Mouse (Mus musculus): ENCODE results near the gene Heyl. TPM values are rescaled to one million over a fixed set of nuclear protein-coding genes. Genes with fewer than 3 reads are reported as not detected.
"Not testable (repeated sequence)": the region's sequence is repeated elsewhere in the genome, so short reads cannot be mapped to it uniquely, and the experiment has no call there.

Heyl gene
- polyA plus RNA-seq, 1 experiment from 2014 or later: 5.1 TPM

DNA sequence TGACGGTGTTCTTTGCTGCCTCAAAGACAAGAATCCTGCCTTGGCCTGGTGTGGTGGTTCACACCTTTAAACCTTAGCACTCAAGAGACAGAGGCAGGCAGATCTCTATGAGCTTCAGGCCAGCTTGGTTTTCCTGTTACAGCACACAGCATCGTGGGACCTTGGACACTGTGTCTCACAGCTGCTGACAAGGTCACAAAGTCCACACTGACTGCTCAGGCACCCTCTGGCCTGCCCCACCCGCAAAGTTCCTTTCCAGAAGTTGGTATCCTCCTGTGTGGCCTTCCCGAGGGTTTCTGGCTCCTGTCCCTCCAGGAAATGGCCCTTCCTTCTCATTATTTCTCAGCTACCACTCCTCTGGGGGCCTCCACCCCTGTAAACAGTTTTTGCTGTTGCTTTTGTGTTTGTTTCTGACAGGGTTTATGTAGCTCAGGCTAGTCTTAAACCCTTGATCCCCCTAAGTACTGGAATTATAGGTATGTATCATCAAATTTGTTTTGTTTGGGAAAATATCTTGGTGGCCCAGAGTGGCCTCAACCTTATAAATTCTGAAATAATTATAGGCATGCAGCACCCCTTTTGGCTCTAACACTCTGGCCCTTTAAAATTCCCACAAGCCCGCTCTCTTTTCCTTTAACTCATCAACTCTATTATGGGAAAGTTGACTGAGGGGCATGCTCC lies 28.5 kb downstream of the Heyl start, which contains the start of gene Pabpc4:
Gene Pabpc4, plus strand, starts transcription at position 631 of the 681 bp plus-strand sequence.
- no peak within 1 kb of the TSS for H3K4me3 ChIP-seq (replicated peaks)
- 83% methylated on average over 5 of the region's 5 CpGs for WGBS
- no peak for ATAC-seq (ENCODE audit: low FRiP score)
- H3K9me3 ChIP-seq: no peaks in the 10 kb centered on the region
- no peaks in the 10 kb centered on the region for H3K36me3 ChIP-seq (replicated peaks)
- H3K27me3 ChIP-seq: no peaks in the 10 kb centered on the region
- no peak within 1 kb of the TSS for H3K9ac ChIP-seq
- no peak within 1 kb of the TSS for H3K4me2 ChIP-seq
- no peak within 1 kb of the TSS for H3K27ac ChIP-seq
- H3K4me1 ChIP-seq: peaks cover 3% of the 10 kb centered on the region; the same call in 1 of the 2 replicates

DNA sequence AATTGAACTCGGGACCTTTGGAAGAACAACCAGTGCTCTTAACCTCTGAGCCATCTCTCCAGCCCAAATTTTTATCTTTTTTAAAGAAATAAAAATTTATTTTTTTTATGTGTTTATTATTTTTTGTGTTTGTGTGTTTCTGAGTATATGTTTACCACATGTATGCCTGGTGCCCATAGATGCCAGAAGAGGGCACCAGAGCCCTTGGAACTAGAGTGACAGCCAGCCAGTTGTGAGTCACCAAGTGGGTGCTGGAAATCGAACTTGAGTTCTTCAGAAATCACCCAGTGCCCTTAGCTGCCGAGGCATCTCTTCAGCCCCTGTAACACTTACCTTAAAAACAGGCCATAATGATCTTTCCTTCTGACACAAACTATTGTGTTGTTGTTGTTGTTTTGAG lies 37.7 kb downstream of the Heyl start:
- no peaks in the 10 kb centered on the region for H3K36me3 ChIP-seq (replicated peaks)
- no peak overlapping the region for H3K27ac ChIP-seq
- no peak overlapping the region for H3K4me2 ChIP-seq
- 95% methylated on average over 3 of the region's 3 CpGs for WGBS
- no peaks in the 10 kb centered on the region for H3K9me3 ChIP-seq
- H3K9ac ChIP-seq: no peak overlapping the region
- no peak for ATAC-seq (ENCODE audit: low FRiP score)
- no peaks in the 10 kb centered on the region for H3K27me3 ChIP-seq
- no peaks in the 10 kb centered on the region for H3K4me1 ChIP-seq
- no peak overlapping the region for H3K4me3 ChIP-seq (replicated peaks)

DNA sequence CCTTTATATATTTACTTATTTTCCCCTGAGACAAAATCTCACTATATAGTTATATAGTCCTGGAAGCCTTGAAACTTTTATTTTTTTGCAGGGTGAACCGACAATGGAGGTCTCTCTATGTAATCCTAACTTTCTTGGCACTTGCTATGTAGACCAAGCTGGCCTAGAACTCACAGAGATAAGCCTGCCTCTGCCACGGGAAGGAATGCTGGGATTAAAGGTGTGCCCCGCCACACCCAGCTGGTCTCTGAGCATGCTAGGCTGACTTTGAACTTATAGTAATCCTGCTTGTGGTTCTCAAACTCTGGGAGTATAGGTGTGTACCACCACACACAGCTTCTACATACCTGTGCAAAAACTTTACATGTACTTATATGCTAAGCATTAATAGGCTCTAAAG lies 46.8 kb downstream of the Heyl start:
- H3K4me1 ChIP-seq: peaks cover 15% of the 10 kb centered on the region
- no peak overlapping the region for H3K4me3 ChIP-seq (replicated peaks)
- H3K4me2 ChIP-seq: no peak overlapping the region
- no peaks in the 10 kb centered on the region for H3K36me3 ChIP-seq (replicated peaks)
- 72% methylated on average over 3 of the region's 3 CpGs for WGBS
- H3K9me3 ChIP-seq: no peaks in the 10 kb centered on the region
- H3K27me3 ChIP-seq: no peaks in the 10 kb centered on the region
- H3K27ac ChIP-seq: no peak overlapping the region
- no peak for ATAC-seq (ENCODE audit: low FRiP score)
- no peak overlapping the region for H3K9ac ChIP-seq

DNA sequence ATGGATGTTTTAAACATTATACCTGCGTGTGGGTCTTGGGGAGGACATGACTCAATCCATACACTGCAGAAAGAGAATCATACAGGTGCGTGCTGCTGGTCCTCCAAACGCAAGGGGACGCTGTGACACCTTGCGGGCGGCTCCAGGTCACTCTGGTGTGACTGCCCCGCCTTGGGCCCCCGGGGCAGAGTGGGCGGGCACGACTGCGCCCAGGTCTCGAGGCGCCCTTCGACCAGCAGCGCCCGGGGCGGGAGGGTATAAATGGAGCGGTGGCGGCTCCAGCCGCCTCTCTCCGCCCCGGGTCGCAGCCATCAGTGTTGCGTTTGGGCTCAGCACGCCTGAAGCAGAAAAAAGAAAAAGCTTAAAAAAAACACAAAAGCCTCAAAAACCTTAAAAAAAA lies 49.1 kb downstream of the Heyl start:
- peak; percentile 94 for ATAC-seq (ENCODE audit: low FRiP score)
- H3K27me3 ChIP-seq: no peaks in the 10 kb centered on the region
- 1% methylated on average over 25 of the region's 25 CpGs for WGBS

DNA sequence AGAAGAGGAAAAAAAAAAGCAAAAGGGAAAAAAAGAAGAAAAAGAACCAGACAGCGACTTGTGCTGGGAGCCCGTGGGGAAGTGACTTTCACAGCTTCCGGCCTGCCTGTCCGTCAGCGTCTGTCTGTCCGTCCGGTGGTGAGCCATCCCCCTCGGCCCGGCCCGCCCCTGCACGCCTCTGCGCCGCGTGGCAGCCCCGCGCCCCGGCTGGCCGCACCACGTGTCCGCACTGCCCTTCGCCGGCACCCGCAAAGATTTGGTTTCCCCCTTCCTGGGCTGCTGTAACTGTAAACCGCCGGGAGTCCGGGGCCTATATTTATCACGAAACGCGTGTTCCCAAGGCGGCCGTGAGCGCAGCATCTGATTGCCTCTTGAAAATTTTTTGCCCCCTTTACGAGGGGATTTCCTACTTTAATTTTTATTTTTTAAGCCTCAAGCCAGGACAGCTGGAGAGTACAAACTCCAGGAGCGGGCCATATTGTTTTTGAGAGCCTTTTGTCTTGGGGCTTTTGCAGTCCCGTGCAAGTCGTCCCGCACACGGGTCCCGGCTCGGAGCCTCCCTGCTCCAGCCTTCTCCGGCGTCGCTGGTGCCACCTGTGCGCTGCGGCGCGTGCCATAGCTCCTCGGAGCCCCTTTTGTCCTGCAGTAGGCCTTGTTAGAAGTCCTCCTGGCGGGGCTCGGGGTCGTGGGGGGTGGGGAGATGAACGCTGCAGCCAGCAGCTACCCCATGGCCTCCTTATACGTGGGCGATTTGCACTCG lies 49.7 kb downstream of the Heyl start:
- H3K27me3 ChIP-seq, H3K27ac ChIP-seq, H3K9me3 ChIP-seq: not testable (repeated sequence)
- Histone ChIP-seq H3K36me3 (replicated peaks) (peaks cover 18% of the 10 kb centered on the region), H3K4me3 (replicated peaks) (peak overlapping the region; percentile 54), H3K4me2 (peak overlapping the region; percentile 69), H3K9ac (peak overlapping the region; percentile 57), H3K4me1 (peaks cover 25% of the 10 kb centered on the region)
- 1% methylated on average over 43 of the region's 55 CpGs for WGBS
- ATAC-seq (ENCODE audit: low FRiP score): peak; percentile 76

More for the DNA sequence above, 49.1 kb downstream of the Heyl start:
- peak overlapping the region; percentile 54 for H3K4me3 ChIP-seq (replicated peaks)
- peak overlapping the region; percentile 61; the same call in 1 of the 2 replicates for H3K27ac ChIP-seq
- H3K9ac ChIP-seq: peak overlapping the region; percentile 53; the same call in 1 of the 2 replicates
- no peaks in the 10 kb centered on the region for H3K9me3 ChIP-seq
- peak overlapping the region; percentile 69 for H3K4me2 ChIP-seq
- H3K4me1 ChIP-seq: peaks cover 25% of the 10 kb centered on the region
- peaks cover 12% of the 10 kb centered on the region for H3K36me3 ChIP-seq (replicated peaks)

DNA sequence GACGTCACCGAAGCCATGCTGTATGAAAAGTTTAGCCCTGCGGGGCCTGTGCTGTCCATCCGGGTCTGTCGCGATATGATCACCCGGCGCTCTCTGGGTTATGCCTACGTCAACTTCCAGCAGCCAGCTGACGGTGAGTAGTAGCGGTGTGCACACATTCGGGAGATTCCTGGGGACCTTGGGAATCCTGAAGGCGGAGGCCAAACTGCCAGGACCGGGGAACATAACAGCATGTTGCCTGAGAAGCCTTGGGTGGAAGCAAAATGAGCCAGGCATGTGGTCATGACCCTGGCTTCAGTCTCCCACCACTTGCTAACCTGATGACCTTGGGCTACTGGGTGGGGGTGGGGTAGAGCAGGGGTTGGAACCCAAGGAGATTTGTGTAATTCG lies 50.3 kb downstream of the Heyl start:
- H3K27me3 ChIP-seq; H3K9me3 ChIP-seq; H3K27ac ChIP-seq; ATAC-seq (ENCODE audit: low FRiP score): not testable (repeated sequence)
- peak overlapping the region; percentile 69 for H3K4me2 ChIP-seq
- H3K4me3 ChIP-seq (replicated peaks): peak overlapping the region; percentile 54
- peaks cover 24% of the 10 kb centered on the region for H3K36me3 ChIP-seq (replicated peaks)
- WGBS: under 1% methylated on average over 14 of the region's 15 CpGs
- H3K9ac ChIP-seq: peak overlapping the region; percentile 57
- H3K4me1 ChIP-seq: peaks cover 25% of the 10 kb centered on the region

DNA sequence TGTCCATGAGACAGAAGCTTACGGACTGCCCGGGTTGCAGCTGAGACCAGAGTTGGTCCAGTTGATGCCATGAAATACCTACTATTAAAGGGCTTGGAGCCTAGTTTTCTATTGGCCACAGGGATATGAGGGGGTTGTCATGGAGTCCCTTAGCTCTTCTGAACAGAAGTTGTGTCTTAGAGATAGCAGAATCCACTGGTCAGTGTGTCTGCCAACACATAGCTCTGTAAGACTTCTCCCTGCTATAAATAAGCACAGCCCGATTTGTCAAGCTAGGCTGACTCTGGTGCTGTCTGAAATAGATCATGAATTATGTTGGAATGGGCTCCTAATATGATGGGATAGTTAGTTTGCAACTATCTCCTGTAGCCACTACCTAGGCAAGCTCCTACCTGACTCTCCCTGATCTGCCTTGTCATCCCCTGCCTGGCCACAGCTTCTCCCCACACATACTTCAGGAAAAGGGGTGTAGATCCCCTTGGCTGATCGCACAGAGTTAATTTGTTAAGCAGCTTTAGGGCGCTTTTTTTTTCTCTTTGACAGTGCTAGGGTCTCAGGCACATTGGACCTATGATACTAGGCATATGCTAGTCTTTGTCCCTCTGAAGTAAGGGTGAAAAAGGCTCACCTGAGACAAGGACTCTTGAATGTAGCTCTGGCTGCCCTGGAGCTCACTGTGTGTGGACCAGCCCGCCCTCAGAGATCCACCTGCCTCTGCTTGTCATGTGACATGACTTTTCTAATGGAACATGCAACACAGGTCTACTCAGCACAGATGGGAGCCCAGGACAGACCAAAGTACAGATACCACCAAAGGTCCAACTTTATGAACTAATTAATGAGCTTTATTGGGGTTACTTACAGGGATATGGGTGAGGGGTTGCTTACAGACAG lies 51.6 kb downstream of the Heyl start:
- Histone ChIP-seq H3K4me1 (peaks cover 25% of the 10 kb centered on the region), H3K4me2 (peak overlapping the region; percentile 69), H3K27ac (0 out of 2 replicates have a peak overlapping the region, but pooled peaks have one; percentile 0), H3K4me3 (replicated peaks) (peak overlapping the region; percentile 54), H3K9ac (peak overlapping the region; percentile 57; the same call in 1 of the 2 replicates), H3K9me3 (no peaks in the 10 kb centered on the region), H3K27me3 (no peaks in the 10 kb centered on the region), H3K36me3 (replicated peaks) (peaks cover 37% of the 10 kb centered on the region)
- ATAC-seq (ENCODE audit: low FRiP score): no peak
- whole genome bisulfite sequencing: 82% methylated on average over 6 of the region's 6 CpGs

DNA sequence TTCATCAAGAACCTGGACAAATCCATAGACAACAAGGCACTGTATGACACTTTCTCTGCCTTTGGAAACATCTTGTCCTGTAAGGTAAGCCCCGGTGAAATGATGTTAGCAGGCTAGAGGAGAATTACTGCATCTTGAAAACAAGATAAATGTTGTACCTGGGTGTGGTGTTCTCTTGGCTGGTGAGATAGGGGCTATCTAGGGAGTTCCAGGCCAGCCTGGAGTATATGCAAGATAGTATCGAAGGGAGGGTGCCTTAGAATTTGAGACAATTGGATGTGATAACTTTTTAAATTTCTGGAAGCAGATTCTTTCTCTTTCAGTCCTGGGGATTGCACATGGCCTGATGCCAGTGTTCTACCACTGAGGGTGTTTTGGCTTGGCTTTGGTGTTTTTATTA lies 53.4 kb downstream of the Heyl start:
- H3K27ac ChIP-seq: no peak overlapping the region
- no peaks in the 10 kb centered on the region for H3K9me3 ChIP-seq
- peaks cover 25% of the 10 kb centered on the region for H3K4me1 ChIP-seq
- no peak overlapping the region for H3K9ac ChIP-seq
- WGBS: 93% methylated on average over 2 of the region's 2 CpGs
- no peak for ATAC-seq (ENCODE audit: low FRiP score)
- no peak overlapping the region for H3K4me3 ChIP-seq (replicated peaks)
- H3K27me3 ChIP-seq: no peaks in the 10 kb centered on the region
- no peak overlapping the region for H3K4me2 ChIP-seq
- H3K36me3 ChIP-seq (replicated peaks): peaks cover 52% of the 10 kb centered on the region

DNA sequence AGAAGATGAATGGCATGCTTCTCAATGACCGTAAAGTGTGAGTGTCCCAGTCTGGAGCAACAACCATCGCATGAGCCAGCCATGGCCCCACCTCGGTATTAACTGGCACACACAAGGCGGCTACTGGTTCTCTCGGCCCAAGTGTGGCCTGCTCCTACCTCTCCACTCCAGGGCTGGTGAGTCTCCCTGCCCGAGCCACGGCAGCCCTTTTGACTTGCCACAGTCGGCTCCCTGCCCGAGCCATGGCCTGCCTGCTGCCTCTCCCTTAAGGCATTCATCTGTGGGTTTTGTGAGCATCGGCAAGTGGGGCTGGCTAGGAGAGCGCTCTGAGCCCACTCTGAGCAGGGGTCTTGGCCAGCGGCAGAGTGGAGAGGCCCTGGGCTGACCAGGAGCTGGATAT lies 55.7 kb downstream of the Heyl start:
- H3K9me3 ChIP-seq: no peaks in the 10 kb centered on the region
- H3K9ac ChIP-seq: no peak overlapping the region
- peaks cover 21% of the 10 kb centered on the region for H3K4me1 ChIP-seq
- no peak for ATAC-seq (ENCODE audit: low FRiP score)
- no peaks in the 10 kb centered on the region for H3K27me3 ChIP-seq
- H3K27ac ChIP-seq: no peak overlapping the region
- no peak overlapping the region for H3K4me2 ChIP-seq
- H3K4me3 ChIP-seq (replicated peaks): no peak overlapping the region
- WGBS: 88% methylated on average over 12 of the region's 12 CpGs
- peaks cover 75% of the 10 kb centered on the region for H3K36me3 ChIP-seq (replicated peaks)

DNA sequence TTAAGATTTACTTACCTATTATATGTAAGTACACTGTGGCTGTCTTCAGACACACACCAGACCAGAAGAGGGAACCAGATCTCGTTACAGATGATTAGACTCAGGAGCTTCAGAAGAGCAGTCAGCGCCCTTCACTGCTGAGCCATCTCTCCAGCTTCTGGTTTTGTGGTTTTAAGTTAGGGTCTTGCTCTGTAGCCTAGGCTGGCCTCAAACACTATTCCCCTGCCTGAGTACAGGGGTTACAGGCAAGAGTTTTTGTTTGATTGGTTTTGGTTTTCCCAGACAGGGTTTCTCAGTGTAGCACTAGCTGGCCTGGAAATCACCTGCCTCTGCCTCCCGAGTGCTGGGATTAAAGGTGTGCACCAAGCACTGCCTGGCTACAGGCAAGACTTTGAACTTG lies 59.0 kb downstream of the Heyl start:
- no peak for ATAC-seq (ENCODE audit: low FRiP score)
- H3K27me3 ChIP-seq: no peaks in the 10 kb centered on the region
- no peak overlapping the region for H3K9ac ChIP-seq
- peaks cover 98% of the 10 kb centered on the region for H3K36me3 ChIP-seq (replicated peaks)
- 88% methylated on average over 3 of the region's 3 CpGs for WGBS
- no peak overlapping the region for H3K27ac ChIP-seq
- H3K4me2 ChIP-seq: no peak overlapping the region
- no peaks in the 10 kb centered on the region for H3K4me1 ChIP-seq
- no peaks in the 10 kb centered on the region for H3K9me3 ChIP-seq
- no peak overlapping the region for H3K4me3 ChIP-seq (replicated peaks)

DNA sequence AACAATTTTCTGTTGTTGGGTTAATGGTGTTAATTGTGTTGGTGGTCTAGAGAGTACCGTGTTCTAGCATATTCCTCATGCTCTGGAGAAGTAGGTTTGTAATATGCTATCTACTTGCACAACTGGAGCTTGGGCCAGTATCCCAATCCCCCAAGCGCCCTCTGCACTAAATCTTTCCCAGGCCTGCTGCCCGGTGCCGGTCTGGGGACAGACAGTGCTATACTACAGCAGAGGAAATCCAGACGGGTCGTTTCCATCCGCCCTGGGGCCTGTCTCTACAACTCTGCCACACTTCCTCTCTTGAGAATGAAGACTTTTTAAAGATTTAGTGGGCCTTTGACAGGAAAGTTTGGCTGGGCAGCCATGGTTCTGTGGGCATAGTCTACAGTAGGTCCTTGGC lies 59.6 kb downstream of the Heyl start:
- Histone ChIP-seq H3K27ac (no peak overlapping the region), H3K4me1 (no peaks in the 10 kb centered on the region), H3K36me3 (replicated peaks) (peaks cover 97% of the 10 kb centered on the region), H3K27me3 (no peaks in the 10 kb centered on the region), H3K4me3 (replicated peaks) (no peak overlapping the region), H3K9me3 (no peaks in the 10 kb centered on the region), H3K9ac (no peak overlapping the region), H3K4me2 (no peak overlapping the region)
- WGBS: 97% methylated on average over 7 of the region's 7 CpGs
- ATAC-seq (ENCODE audit: low FRiP score): no peak
